Mouse (Mus musculus) lung, postnatal 0 days (tissue): ENCODE data around the gene Kcnip4.

ENCODE experiments used
- CTCF ChIP-seq: IDR thresholded peaks from 2 replicates; pipeline ENCODE4 v1.5.1; 2016; ENCODE audit warnings: antibody characterized with exemption, mild to moderate bottlenecking
- EP300 ChIP-seq: IDR thresholded peaks from 2 replicates; pipeline ENCODE4 v1.6.1; 2016; ENCODE audit warnings: antibody characterized with exemption, mild to moderate bottlenecking, control low read depth

DNA sequence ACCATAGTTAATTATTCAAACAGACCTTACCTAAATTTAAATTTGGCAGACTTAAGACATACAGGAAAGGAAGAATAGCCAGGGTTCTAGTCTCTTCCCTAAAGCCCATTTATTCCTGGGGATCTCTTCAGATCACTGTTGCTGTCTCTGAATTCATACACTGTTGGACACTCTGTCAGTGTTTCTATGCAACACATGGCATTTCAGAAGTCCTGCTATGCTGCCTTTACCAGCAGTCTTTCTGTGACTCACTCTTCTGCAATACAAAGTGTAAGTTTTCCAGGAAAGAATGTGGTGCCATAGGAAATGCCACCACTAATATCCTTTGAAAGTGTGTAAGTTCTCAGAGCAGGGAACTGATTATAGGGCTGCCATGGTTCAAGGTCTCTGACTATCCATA lies 936.7 kb downstream of the Kcnip4 start:
- TF ChIP-seq CTCF (no peak), EP300 (no peak)
